Mouse (Mus musculus) layer of hippocampus, postnatal 25 days (tissue): ENCODE measurements around the gene Ano5. TPM values are rescaled to one million over a fixed set of nuclear protein-coding genes. Genes with fewer than 3 reads are reported as not detected.

Source experiments
- DNase-seq, 2 experiments: peaks; one replicate each; pipeline ENCODE4 v3.0.0; 2022; ENCODE audit warnings: mixed read lengths in 2 of 2, low spot score in 1 of 2; ENCODE audit errors: extremely low spot score in 1 of 2
- total RNA-seq, 2 experiments: library from RNA; stranded (reverse); gene quantifications; 2 replicates each; pipeline ENCODE4 v1.2.3; 2021

The Ano5 gene
- total RNA-seq = 1 to 10 TPM in 1 of 2 experiments, under 1 TPM in 1; 0.86 to 1.5 TPM

DNA sequence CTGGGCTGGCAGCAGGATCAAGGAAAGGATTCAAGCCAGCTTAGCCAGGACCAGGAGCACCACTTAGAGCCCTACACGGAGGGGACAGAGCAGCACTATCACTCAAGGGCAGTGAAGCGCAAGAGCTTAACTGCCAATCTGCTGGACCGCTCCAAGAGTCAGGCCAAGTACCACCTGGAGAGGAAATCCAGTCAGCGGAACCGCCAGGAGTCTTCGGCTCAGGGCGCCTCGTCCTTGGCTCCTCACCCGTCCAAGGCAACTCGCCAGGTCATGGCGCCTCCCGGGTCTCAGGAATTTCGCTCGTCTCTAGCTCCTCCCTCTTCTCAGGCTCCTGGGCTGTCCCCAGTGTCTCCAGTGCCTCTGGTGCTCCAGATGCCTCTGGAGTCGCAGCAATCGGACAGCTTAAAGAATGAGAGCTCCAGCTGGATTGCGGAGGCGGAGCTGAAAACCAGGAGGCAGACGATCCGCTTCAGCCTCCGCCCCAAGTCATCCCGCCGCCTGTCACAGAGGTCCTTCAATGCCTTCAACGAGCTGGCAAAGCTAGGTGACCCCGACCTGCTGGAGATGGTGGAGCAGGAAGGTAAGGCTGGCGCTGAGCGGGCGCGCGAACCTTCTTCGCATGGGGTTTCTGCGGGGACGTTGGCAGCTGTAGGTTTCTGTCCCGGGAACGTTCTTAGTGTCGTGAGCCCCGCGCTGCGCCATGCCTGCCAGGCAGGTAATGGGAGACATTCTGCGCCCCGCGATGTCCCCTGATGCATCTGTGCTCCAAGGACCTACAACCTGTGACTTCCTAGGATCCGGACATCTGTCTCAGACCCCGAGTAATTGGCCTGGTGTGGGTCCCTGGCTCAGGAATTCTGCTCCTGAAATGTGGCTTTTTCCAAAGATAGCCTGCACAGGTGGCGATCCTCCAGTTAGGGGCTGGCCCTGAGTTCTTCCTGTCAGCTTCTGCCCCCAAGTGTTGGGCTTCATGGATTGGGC, at the start of gene Ano5:
Gene Ano5, plus strand, starts transcription at position 359 of the 981 bp plus-strand sequence.
- DNase-seq = peak; percentile 12

DNA sequence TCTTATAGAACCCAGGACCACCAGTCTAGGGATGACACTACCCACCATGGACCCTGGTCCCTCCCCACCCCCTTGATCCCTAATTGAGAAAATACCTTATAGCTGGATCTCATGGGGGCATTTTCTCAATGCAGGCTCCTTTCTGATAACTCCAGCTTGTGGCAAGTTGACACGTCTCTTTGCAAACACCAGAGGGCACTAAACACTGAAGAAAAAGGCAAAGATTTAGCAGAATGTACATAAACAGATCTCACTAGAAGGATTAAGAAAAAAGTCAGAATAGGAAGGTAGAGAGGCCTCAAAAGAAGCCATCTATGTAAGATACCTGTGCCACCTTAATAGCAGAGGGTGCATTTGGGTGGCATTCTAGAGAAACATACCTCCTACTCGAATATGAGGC, 11.4 kb upstream of the Ano5 start:
- DNase-seq = no peak

DNA sequence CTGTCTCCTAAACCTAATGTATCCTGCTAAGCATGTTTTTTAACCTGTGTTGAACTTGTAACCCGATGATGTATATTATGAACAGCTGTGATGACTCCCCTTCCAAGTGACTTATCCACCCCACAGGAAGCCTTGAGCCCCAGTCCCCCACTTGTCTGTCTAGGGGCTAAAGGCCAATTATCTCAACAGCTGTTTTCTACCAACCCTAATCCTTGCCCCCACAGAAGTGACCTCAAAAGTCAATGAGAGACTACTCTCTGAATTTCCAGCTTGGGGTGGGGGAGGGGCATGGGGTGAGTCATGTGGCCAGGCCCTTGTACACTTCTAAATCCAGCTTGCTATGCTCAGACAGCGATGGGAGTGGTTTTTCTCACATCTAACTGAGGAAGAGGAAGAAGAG, 6.9 kb upstream of the Ano5 start:
- no peak for DNase-seq

DNA sequence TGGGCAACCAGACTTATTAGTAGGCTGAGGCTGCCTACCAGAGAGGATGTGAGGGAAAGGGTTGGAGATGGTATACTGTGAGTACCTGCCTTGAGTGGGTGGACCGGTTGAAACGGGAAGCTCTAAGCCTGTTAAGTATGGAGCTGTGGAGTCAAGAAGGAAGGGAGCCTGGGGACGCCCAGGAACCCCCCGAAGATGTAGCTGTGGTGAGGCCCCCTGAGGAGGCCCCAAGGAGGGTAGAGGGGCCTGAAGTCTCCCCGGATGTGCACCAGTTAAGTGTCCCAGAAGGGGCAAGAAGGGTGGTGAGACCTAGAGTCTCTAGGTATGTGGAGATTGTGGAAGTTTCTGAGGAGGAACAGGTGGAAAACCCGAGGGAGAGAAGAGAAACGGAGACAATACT, 682 bp upstream of the Ano5 start:
- DNase-seq = no peak

DNA sequence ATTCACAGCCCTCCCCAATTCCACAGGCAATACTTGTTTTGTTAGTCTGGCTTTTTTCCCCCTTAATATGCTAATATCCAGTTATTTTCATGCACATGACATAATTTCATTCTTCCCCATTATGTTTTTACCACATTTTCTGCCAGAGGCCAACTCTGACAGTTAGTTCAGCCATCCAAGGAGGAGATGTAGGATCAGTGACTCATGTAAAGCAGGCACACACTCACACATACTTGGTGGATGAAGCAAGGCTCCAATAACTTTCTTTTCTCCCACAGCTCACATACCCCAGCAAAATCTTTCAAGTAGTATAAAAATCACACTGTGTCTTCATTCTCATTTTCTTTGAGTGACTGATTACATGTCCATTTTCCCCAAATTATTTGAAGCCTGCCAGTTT, 28.5 kb downstream of the Ano5 start:
- no peak for DNase-seq

DNA sequence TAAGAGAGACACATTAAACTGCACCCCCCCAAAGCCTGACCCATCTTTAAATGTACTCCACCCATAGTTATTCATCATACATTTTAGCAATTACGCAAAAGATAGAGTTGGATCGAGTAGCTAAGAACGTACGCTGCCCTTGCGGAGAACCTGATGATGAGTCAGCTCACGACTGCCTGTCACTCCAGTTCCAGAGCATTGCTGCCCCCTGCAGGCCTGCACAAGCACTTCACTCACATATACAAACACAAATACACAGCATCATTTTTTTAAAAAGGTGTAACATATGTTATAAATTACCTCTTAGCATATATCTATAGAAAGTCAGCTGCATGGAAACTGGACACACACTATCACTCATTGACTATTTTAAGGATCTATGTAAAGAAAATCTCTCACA, 29.9 kb downstream of the Ano5 start:
- peak in 1 of 2 experiments; percentile 11 for DNase-seq

DNA sequence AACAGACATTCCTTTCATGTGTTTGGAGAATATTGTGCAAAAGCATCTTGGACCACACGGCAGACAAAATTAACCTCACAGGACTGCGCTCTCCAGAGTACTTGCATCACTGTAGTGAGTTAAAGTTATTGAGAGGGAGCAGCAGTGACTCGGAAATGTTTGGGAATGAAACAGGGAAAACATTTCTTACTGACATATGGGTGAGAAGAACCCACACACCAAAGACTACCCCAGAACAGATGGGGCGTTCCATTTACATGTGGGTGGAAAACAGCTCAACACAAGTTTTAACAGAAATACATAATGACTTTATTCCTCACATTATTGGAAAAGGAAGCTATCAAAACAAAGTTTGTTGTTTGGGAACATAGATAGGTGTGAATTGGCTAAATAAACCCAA, 89.2 kb downstream of the Ano5 start:
- peak in 1 of 2 experiments; percentile 7 for DNase-seq

DNA sequence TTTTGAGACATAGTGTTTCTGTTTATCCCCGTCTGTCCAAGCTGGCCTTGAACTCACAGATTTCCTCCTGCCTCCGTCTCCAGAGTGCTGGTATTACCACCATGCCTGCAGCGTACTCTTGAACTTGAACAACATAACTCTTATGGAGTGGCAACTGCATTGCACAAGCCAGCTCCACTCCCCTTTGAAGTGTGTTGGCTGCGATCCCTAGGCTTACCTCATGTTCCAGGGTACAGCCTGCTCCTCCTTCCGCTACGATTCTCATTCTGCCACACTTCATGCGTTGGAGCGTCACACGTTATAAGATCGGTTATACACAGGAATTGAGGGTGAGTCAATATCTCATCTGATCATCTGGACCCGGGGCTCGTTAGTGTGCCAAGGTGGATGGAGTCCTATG, 92.9 kb downstream of the Ano5 start:
- DNase-seq = no peak

DNA sequence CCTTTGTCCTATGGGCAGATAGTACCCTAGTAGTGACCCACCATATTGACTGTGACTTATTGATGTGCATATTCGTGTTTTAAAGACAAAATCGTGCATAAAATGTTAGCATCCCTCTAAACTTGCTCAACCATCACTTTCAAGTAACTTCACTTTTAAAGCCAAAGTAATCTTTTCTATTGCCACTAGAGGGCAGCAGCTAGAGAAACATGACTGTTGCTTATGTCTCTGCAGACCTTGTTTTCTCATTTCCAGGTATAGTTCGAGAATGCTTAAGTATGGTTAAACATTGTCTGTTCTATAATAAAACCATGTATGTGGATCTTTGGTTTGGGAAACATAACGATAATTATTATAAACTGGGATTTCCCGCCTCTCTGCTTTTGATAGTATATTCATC, 103.6 kb downstream of the Ano5 start:
- no peak for DNase-seq

DNA sequence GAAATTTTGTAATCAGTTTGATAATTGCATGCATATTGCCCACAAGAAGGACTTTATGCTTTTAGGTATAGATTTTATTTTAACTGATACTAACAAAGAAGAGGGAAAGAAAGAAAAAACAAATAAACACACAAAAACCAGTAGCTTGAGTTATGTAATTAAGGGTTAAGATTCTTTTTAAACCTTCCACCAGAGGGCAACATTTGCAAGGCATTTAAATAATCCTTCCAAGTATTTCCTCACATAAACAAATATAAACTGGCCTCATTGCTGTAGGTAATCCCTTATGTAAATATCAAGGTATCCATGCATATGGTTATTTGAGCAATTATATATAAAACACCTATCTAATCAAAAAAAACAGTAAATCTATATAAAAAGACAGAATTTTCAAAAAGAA, 107.1 kb downstream of the Ano5 start:
- no peak for DNase-seq

DNA sequence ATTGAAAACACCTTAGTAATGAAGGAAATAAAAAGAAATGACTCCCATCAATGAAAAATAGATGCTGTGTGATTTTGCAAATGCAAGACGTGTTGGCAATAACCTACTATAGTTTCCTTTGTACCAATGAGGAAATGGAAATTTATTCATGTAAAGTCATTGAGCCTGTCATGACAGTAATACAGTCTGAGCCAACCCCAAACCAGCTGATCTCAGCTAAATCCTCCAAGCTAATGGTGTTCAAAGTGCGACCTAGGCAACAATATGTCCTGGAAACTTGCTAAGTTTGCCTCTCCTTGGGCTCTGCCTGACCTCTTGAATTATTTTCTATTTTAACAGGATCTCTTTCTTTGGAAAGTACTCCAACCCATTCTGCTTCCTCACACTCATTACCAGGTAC, 107.6 kb downstream of the Ano5 start:
- no peak for DNase-seq

DNA sequence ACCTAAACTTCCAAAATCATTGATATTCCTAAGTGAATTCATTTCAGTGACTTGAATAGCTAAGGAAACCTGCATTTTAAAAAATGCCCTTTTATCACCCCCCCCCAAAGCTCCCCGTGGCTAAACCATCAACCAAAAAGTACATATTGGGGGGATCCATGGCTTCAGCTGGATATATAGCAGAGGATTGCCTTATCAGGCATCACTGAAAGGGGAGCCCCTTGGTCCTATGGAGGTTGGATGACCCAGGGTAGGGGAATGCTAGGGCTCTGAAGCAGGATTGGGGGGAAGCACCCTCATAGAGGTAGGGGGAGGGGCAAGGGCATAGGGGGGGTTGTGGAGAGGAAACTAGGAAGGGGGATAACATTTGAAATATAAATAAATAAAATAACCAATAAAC, 109.1 kb downstream of the Ano5 start:
- DNase-seq = no peak

DNA sequence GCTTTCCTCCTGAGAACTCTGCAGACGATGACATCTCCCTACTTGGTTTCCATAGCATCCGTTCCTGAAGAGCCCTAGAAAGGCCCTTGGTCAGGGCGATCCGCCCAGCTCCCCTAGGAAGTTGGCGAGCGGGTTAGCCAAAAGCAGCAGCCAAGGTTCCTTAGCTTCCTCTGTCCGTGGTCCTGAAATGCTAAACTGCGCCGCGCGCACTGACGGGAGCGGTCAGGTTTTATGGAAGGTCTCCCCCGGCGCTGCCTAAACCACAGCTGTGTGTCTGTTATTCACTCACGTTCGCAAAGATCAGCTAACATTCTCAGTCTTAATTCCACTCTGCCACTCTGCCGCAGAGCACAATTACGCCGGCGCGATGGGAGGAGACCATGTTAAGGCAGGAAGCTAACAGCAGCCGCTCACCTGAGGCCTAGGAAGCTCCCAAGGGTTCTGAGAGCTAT, 110.9 kb downstream of the Ano5 start, which contains the start of gene Slc17a6:
Gene Slc17a6, plus strand, starts transcription at position 313 of the 452 bp plus-strand sequence.
- peak; percentile 42 to 57 for DNase-seq

DNA sequence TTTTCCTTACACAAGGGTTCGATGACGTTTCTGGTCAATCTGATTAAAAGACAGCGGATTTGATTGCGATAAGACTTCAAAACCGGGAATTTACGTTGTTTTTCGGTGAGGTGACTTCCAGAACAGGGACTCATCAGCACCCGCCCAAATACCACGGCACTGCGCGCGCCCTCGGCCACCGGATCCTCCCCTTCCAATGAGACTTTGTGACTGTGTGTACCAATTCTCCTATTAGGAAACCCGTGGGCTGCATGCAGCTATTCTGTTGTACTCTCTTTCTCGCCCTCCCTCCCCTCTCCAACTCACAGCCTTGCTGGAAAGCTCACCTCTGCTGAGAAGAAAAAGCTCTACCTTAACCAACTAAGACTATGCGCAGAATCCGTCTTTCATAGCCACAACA, 111.4 kb downstream of the Ano5 start:
- DNase-seq = no peak

DNA sequence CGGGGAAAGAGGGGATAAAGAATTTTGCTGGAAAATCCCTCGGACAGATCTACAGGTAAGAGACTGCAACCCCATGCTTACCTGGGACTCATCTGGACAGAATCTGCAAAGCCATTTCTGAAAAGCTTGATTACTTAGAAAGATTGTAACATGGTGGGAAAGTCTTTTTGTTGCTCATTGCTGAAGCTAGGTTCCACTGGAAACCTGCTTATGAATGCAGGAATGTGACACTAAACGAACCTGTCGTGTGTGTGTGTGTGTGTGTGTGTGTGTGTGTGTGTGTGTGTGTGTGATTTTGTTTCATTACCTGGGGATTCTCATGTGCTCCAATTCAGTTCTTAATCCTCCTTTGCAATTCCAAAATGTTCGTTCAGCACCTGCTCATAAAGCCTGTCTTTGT, 111.8 kb downstream of the Ano5 start:
- DNase-seq = no peak

DNA sequence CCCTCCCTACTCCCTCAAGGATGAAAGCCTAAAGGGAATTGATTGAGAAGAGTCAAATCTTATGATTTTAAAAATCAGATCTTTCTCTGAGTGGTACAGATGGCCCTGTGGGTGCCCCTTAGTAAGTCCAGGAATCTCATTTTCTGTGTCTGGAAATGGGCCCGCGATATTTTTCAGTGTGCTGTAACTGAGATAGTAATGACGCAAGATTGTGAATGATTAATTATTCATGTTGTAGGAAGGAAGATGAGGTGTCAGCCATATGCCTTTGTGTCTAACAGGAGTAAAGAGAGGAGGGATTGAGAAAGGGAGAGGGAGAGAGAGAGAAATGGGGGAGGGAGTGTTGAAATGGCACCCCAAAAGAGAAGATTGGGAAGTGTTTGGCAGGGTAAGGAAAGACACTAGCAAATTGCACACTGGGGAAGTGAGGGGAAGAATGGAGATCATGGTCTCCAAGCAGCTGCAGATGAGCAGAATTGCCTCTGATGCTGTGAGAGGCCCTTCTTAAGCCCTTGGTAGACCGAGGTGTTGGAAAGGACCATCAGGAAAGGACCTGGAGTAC, 113.6 kb downstream of the Ano5 start:
- no peak for DNase-seq

DNA sequence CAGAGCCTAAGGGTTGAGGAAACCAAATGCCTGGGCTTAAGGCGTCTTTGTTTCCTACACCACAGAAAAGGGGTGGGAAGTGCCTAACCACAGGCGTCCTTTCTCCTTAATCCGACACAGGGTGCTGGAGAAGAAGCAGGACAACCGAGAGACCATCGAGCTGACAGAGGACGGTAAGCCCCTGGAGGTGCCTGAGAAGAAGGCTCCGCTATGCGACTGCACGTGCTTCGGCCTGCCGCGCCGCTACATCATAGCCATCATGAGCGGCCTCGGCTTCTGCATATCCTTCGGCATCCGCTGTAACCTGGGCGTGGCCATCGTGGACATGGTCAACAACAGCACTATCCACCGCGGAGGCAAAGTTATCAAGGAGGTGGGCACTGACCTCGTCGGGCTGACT, 114.3 kb downstream of the Ano5 start:
- DNase-seq = no peak

DNA sequence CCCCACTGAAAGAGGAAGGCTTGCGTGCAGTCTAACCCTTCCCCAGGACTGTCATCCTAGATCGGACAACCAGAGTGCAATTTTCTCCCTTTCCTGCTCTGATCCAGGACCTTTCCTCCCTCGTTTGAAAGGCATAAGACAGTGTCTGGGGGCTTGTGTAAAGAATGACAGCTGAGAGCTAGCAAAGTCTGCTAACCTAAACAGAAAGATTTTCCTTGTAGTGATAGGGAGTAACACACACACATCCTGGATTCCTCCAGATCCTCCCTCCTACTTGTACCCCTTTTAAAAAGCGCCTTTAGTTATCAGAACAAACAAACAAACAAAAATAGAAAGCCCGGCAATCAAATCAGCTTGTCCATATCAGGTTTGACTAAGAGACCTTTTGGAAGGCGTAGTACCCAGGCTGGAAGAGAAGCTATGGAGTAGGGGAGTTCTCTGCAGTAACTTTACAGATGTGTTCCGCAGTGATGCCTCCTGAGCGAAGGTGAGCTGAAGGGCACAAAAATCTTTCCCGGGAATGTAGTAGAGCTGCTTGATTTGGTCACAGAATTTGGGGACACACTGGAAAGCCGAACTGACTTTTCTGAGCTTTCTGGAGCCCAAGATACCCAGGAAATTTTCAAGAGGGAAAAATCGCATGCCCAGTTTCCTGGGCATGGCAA, 114.9 kb downstream of the Ano5 start:
- no peak for DNase-seq

DNA sequence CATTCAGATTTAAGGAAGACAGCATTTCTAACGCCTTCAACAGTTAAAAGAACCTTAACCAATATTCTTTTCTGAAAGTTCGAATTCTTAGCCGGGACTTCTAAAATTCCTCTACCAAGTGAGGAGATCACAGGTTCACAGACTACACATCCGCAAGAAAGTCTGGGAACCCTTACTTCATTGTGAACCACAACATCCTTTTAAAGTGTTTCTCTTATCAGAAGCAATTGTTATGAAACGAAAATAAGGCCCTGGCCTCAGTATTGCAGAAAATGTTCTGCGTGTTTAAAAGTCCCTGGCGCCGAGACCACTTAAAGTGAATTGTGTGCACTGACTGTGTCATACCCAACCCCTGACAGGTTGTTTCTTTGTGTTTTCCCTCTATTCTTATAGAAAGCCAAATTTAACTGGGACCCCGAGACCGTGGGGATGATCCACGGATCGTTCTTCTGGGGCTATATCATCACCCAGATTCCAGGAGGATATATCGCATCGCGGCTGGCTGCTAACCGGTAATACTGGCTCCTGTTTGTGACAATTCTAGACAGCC, 115.7 kb downstream of the Ano5 start:
- DNase-seq = no peak

DNA sequence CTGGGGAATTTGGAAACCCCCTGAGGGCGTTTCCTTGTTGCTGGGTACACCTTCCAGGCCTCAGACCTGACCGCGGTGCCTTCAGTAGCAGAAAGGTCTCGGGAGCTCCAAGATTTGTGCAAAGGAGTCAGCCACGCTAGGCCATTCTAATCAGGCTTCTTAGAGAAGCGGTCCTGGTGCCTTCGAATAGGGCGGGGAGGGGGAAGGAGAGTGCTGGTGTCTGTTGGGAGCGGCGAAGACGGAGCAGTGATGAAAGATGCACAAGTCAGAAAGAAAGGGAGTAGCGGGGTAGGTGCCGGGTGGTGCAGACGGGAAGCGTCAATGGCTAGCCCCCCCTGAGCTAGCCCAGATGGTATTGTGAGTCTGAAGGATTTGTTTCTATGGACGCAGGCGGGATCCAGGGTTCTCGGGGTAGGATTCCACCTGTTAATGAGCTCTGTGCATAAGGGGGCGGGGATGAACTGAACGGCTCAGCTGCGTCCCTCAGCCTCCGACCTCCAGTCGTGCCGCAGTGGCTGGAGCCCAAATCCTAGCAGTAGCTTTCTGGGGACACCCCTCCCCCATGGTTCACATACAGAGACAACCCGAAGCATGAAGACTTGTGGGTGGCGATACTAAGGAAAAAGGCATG, 116.3 kb downstream of the Ano5 start:
- no peak for DNase-seq
